Mouse (Mus musculus): ENCODE results near the gene Eif5a.

DNA sequence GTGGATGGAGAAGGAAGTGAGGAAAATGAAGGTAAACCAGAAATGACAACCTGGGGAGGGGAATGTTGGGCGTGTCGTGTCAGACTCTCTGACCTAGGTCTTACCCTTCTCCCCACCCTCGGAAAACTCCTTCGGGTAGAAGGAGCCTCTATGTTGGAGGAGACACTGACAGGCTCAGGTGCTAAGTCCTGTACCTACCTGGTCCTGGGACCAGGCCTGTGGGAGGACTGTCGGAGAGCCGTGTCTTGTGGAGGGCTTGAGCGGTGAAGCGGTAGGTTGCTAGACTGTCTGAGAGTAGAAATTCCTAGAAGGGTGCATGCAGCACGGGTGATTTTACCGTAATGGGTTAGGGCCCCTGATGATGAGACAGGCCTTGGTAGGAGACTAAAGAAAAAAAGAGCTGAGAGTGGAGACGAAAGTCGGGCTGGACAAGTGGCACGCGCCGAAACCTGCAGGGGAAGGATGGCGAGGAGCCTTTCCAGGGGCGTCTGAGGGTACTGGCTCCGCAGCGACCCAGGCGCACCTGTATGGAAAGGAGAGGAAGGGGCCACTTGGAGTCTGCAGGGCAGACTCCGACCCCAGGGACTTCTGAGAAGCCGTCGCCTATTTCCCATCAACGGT lies 43.0 kb upstream of the Eif5a start, which contains the start of gene Cldn7:
- TF ChIP-seq CTCF (IDR thresholded peaks at IDR 0.05; ENCODE audit: extremely low read depth, insufficient read length, insufficient replicate concordance, low read depth, low read length): no peak
- TF ChIP-seq POLR2A (IDR thresholded peaks at IDR 0.05; ENCODE audit: low read depth, low read length): no peak

Data from small intestine, adult 2 months (tissue).